Mouse (Mus musculus) megakaryocyte progenitor cell, adult 5-6 weeks (primary cell): ENCODE data around the gene Nln. TPM values are rescaled to one million over a fixed set of nuclear protein-coding genes. Genes with fewer than 3 reads are reported as not detected.
A peak's percentile ranks its signal among the peaks of the same experiment; 100 is the strongest.

Source experiments
- ATAC-seq: replicated peaks from 2 replicates; pipeline ENCODE4 v1.8.0; 2016; ENCODE audit warnings: mild to moderate bottlenecking, moderate TSS enrichment, inconsistent platforms; ENCODE audit not compliant: poor library complexity
- total RNA-seq, 2 experiments: library from RNA; stranded (forward) in 1 of 2; stranded (reverse) in 1 of 2; fragments of 157-497, 149-512 nt in 1 of 2; fragments of 200-1000 nt in 1 of 2; gene quantifications; 2 replicates each; pipeline versions ENCODE4 v1.2.3 to v1.2.4; 2015 to 2017

Gene Nln
- total RNA-seq, 2 experiments from 2014 or later = 38.0 to 46.9 TPM

DNA sequence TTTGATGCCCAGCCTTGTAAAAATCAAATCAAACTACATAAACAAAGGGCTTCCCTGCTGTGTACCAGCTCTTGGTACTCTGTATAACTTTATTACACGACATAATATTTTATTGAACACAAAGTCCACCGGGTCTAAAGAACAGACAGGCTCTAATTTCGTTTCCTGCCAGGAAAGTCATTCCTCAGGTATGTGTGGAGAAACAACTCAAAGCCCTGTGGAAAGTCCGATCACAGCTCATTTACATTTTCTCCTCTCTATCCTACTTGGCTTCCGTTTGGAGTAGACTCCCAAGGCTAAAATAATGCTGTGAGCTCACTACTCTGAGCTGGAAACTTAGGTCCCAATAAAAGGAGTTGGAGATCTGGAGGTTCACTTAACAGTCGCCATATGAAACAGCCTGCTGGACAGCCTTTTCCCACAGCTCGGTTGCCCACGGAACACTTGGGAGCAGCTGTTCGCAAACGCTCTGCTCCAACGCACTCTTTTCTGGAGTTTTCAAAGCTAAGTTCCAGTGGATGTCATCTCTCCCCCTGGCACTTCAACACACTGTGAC lies 86.0 kb downstream of the Nln start:
- ATAC-seq = no peak

GRCm38 (mm10) chr13:104018466-104019076 lies 90.8 kb downstream of the Nln start:
- no peak for ATAC-seq

DNA sequence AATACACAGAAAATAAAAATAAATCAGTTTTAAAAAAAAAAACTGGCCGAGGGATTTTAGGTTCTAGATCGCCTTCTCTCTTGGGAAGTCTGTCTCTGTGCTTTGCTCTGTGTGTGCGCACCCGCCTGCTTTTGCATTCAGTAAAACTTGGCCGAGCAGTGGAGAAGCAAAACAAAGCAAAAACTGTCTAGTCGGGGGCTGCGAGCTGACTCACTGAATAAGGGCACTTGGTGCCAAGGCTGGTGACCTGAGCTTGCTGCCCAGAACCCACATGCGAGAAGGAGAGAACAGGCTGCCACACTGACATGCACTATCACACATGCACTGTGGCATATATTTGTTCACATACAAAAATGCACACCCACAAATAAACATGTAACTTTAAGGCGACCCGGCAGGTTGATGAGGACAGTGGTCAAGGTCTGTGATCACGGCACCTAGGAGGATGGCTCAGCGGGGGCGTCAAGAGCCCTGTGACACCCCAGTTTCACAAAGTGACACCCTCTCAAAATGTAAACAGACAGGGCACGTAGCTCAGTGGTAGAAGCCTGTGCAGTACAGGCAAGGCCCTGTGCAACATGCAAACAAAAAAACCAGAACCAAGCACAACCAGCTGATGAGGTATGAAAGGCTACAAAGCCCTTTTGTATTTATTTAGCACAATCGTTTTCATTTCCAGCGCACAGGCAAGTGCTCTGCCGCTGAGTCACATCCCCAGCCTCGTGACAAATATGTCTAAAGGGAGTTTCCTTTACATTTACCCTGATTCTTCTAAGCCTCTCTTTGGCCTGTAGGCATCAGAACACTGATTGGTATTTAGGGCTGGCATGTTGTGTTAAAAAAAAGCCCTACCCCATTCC lies 93.9 kb downstream of the Nln start:
- no peak for ATAC-seq

DNA sequence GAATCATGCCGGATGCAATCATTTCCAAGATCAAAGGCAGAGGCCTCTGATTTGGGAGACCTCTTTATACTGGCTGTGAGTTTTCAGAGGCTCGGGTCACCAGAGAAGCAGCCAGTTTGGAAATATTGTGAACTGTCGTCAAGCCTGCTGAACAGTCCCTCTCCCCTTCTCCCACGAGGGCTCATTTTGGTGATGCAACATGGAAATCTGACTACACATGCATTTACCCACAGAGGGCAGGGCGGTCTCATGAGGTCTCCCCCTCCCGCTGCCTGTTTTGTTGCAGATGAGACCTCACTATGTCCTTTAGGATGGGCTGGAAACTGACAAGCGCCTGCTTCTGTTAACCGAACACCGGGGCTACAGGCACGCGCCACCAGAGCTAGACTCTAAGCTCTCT lies 95.4 kb downstream of the Nln start:
- peak; percentile 57 for ATAC-seq

GRCm38 (mm10) chr13:104013380-104013779 lies 96.0 kb downstream of the Nln start:
- ATAC-seq = no peak

DNA sequence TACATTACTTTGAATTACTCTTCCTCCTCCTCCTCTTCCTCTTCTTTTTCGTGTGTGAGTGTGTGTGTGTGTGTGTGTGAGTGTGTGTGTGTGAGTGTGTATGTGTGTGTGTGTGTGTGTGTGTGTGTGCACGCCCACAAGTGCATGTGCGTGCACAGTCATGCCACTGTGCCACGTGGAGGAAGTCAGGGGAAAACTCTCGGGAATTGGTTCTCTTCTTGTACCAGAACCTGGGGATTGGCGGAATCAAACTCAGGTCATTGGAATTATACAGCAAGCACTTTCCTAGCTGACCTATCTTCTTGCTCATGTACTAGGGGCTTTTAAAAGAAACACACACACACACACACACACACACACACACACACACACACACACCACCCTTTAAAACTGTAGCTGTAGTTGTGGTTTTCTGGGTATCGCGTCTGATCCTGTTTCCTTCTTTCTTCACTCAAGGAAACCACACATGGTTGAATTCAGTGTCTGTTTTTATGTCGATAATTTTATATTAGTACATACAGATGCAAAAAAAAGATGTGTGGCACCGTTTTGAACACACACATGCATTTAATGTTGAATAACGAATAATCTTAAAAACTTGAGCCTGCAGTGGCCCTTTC lies 97.1 kb downstream of the Nln start:
- peak; percentile 75 for ATAC-seq

DNA sequence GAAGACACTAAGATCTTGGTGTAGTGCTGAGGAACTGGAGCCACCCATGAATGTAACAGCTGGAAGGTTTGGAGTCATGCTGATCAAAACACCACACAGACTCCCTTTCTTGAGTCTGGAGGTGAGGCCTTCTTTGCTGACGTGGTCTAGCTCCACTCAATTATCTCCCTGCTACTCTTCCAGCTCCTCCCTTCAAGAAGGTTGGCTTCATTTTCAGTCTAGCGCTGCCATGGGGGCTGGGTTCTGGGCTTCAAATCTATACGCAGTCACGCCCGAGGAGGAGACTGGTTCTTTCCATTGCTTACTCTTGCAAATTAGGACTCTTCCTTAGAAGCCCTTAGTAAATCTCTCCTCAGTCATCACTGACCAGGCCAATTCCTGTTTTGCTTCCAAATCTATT lies 98.1 kb downstream of the Nln start:
- peak; percentile 43 for ATAC-seq

- no peak for ATAC-seq
These were observed 104.1 kb downstream of the Nln start for GRCm38 (mm10) chr13:104005231-104005845.

GRCm38 (mm10) chr13:103994085-103994455 lies 115.3 kb downstream of the Nln start:
- peak; percentile 93 for ATAC-seq

GRCm38 (mm10) chr13:103993142-103994084 lies 116.0 kb downstream of the Nln start:
- ATAC-seq = peak; percentile 55

GRCm38 (mm10) chr13:103986660-103987059 lies 122.8 kb downstream of the Nln start:
- peak; percentile 43; the same call in 1 of the 2 replicates for ATAC-seq

DNA sequence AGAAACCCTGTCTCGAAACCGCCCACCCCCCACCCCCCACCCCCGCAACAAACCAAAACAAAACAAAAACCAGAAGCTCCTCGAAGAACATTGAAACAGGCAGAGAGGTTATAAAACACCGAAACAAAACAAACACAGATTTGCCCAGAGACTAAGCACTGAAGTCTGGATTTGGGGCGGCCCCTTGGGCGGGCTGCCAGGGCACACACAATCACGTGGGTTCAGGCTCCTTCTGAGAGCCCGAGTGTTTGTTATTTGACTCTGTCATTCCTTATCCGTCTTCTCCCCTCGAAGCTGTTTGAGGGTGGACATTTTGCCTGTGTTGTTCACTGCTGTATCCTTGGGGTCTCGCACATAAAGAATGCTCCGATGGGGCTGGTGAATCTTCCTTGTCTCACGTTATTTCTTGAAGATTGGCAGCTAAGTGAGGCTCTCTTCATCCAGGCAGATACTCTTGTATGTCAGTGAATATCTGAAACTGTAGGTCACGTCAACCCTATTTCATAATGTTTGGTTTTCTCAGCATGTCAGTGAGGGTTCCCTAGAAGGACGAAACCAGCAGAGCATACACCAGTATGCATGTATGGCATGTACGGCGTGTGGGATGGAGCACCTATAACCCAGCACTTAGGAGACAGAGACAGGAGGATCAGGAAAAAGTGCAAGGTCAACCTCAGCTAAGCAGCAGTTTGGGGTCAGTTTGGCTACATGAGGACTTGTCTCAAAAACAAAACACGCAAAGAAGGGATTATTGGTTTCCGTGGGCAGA lies 123.7 kb downstream of the Nln start:
- peak; percentile 64 for ATAC-seq

DNA sequence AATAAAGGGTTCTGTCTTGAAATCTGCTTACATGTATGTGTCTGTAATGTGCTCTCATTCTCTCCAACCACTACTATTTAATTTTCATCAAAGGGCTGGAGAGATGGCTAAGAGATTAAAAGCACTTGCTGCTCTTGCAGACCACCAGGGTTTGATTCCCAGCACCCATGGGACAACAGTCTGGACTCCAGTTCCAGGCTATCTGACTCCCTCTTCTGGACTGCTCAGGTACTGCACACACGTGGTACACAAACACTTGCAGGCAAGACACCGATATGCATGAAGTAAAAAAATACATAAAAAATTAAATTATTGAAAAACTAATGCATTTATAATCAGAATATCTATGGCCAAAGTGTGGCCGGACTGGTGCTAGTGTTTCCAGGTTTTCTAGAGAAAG lies 127.0 kb downstream of the Nln start:
- ATAC-seq = no peak

GRCm38 (mm10) chr13:103980414-103980813 lies 129.0 kb downstream of the Nln start:
- ATAC-seq = no peak

DNA sequence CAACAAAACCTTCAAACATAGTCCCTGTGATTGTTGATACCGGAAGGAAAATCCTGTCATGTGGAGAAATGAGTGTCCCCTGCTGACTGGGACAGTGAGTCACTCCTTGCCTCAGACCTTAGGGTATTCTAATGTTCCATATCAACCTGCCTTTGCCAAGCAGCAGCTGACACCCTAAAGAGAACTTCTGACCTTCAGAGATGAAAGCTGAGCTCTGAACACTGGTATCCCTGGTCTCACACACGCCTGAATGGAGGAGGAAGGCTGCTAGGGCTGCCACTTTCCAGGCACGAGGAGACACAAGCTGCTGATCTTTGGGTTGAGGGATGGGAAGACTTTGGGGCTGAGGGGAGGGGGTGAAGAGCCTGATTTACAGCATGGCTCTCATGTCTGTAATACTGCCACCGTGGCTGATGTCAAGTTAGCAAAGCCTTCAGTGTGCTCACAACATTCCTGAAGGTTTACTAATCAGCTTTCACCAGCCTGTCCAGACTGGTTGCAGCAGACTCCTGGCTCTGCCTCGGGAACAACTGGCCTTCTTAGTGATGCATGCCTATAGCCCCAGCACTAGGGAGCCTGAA lies 131.0 kb downstream of the Nln start:
- ATAC-seq = no peak

- no peak for ATAC-seq
These were observed 131.6 kb downstream of the Nln start for GRCm38 (mm10) chr13:103977844-103978243.

- no peak for ATAC-seq
These were observed 133.2 kb downstream of the Nln start for GRCm38 (mm10) chr13:103976181-103976724.

GRCm38 (mm10) chr13:103975101-103975500 lies 134.3 kb downstream of the Nln start:
- no peak for ATAC-seq

GRCm38 (mm10) chr13:103973977-103974376 lies 135.4 kb downstream of the Nln start:
- peak; percentile 96 for ATAC-seq
